Mouse (Mus musculus) left cerebral cortex, postnatal 36 days (tissue): Measurements from ENCODE around the gene Spaca1. TPM values are rescaled to one million over a fixed set of nuclear protein-coding genes. Genes with fewer than 3 reads are reported as not detected.
"Not testable (repeated sequence)": the region's sequence is repeated elsewhere in the genome, so short reads cannot be mapped to it uniquely, and the experiment has no call there.

Experiments used
- DNase-seq, 2 experiments: peaks; one replicate each; pipeline ENCODE4 v3.0.0; 2021 to 2022; ENCODE audit warnings: low spot score in 2 of 2, mixed read lengths in 1 of 2
- intact Hi-C: fragments of 180-260 bp; cut with DNase I; formaldehyde crosslinking; loops from one replicate; pipeline ENCODE4 v1.15.1; 2025
- total RNA-seq, 2 experiments: library from RNA; stranded (reverse); gene quantifications; 2 replicates each; pipeline ENCODE4 v1.2.3; 2021

Gene Spaca1
- not detected for total RNA-seq

DNA sequence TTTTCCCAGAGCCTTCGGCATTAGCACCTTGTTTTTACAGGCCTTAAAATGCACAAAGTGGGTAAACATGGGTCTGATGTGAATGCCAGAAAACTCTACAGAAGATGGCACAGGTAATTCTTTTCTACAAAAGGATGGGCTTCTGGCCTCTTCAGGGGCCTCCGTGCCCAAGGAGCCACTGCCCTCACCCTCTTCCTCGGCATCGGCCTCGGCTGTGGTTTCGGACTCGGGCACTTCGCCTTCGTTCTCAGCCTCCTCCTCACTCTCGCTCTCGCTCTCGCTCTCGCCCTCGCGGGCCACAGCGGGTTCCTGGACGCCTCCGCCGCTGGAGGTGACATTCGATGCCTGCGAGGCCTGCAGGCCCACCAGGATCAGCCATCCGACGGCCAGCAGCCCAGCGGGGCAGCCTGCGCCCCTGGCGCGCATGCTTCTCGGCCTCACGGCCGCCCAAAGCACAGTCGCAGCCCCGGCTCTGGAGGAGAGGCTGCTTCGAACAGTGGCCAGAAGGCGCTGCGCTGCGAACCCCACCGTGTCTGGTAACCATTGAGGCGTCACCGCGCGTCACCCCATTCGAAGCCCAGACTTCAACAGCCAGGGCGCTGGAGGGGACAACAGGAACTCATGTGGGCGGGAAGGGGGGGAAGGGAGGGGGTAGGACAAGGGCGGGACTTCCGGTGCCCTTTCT lies at the start of gene Spaca1:
Gene Spaca1, minus strand, starts transcription at position 621 of the 685 bp plus-strand sequence.
- intact Hi-C loops = no loop called here
- DNase-seq = peak in 1 of 2 experiments; percentile 4

DNA sequence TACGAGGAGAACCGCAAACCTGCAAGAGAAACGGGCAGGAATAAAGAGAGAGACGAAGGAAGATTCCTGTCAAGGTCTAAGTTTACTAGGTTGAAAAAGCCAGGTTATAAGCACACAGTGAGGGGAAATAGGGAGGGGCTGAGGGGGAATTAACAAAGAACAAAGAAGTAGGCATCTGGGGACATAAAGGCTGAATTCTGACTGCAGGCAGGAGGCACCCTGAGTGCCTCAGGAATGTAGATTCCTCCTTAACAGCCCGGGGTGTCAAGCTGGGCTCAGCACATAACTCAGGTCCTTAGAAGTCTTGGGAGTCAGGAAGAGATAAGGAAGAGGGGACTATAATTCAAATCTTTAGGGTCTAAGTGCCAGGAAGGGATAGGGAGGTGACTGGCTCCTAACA lies 37.3 kb upstream of the Spaca1 start:
- intact Hi-C loops, DNase-seq: not testable (repeated sequence)

DNA sequence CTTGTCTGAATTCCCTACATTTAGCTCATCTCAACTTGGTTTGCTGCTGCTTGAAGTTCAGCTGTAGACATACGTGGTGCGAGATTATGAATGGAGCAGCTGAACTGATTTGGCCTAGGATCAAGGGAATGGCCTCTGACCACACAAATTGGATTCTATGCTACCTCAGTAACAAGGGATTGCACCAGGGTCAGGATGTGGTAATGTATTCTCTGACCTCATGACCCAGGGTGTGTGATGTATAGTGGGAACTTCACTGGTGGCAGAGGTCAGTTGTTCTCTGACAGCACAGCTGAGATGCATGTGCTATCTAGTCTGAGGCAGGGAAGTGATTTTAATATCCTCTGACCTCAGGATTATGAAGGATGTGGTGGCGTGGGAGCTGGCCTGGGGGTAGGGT lies 31.1 kb upstream of the Spaca1 start:
- DNase-seq = no peak
- intact Hi-C loops = no loop called here

DNA sequence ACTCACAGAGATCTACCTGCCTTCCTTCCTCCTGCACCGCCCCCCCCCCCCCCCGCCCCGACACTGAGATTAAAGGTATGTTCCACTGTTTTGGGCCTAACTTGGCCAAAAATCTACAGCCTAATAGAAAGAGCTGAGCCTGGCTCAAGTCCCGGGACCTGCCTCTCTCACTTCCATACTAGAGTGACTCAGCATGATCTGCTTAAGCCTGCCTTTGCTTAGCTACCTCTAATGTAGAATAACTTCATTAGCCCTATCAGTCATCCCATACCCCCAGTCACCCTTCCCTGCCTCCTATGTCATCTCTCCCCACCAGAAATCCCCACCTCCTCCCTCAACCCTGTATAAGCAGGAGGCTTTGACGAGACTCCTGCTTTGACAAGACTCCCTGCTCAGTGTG lies 19.0 kb upstream of the Spaca1 start:
- intact Hi-C loops = no loop called here
- no peak for DNase-seq

DNA sequence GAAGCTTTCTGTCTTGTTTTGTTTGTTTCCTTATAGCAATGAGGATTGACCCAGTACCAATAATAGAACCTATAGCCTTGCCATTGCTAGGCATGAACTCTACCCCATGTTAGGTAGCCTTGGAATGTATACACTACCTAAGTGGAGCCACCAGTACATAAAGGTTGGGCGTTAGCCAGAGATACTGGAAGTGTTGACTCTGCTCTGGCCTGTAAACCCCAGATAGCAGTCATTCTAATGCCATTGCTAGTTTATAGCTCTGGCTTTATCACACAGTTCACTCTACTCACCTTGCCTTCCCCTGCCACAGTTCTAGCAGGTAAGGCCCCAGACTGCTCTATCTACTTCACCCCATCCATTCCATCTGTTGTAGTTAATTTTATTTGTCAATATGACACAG lies 8.3 kb upstream of the Spaca1 start:
- intact Hi-C loops = no loop called here
- no peak for DNase-seq

DNA sequence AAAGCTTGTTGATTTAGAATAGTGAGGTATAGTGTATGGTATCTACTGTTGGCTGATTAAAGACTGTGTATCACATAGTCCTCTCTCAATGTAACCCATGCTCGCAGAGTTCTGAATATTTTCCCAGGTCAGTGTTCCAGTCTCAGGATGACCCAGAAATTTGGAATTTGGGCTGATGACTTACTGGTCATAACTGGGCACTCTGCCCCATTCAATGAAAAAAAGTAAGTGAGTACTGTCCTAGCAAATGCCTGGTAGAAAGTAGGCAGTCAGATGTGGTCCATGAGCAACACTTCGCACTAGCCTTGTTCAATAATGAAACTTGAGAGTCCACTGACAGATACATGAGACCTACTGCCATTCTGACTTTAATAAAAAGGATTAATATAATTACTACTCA lies 23.2 kb downstream of the Spaca1 start:
- intact Hi-C loops = no loop called here
- no peak for DNase-seq

DNA sequence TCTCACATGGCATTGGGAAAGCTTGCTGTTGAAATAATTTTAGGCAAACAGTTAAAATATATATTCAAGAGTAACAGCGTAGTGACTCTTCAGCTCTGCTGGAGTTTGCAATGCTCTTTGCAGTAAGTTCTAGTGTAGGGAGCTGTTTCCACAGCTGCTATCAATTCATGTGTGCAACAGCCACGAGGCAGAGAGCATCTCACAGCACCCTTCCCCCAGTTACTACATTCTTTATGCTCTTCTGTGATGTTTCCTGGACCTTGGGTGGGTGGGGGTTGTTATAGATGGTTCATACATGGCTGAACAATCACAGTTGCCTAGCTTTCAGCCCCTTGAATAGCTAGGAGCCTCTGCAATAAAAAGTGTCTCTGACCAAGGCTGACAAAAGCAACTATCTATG lies 28.5 kb downstream of the Spaca1 start:
- DNase-seq = no peak
- intact Hi-C loops = no loop called here

DNA sequence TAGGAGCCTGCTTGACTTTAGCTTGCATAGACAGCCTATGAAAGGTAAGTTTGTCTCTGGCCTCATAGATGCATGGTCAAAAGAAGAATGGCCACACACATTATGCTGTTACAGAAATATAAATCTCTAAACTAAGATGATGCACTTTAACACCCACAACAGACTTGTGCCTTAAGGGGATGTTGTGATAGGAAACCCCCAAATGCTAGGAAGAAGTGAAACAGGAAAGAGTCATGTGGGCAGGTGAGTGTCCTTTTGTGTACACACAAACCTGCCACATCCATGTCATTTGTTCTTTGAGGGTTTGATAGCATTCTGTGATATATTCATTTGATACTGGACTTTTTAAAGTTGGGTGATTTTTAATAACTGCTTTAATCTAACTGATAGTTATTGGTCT lies 53.6 kb downstream of the Spaca1 start:
- no peak for DNase-seq
- intact Hi-C loops = no loop called here

DNA sequence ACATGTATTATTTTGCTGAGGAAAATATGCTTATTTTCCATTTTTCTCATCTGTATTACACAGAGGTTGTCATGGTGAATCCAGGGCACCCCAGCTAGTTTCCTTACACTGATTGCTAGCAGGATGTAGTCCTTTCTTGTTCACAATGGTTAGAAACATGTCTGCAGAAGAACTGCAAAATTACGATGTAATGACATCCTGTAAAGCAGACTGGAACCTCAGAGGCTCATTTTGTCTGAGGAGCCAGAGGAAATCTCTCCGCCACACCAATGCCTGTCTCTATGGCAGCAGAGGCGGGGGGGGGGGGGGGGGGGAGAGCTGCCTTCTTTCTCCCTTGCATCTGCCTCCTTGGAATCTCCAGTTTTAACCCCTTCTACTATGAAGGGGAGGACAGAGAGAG lies 57.3 kb downstream of the Spaca1 start:
- intact Hi-C loops = no loop called here
- DNase-seq = no peak

DNA sequence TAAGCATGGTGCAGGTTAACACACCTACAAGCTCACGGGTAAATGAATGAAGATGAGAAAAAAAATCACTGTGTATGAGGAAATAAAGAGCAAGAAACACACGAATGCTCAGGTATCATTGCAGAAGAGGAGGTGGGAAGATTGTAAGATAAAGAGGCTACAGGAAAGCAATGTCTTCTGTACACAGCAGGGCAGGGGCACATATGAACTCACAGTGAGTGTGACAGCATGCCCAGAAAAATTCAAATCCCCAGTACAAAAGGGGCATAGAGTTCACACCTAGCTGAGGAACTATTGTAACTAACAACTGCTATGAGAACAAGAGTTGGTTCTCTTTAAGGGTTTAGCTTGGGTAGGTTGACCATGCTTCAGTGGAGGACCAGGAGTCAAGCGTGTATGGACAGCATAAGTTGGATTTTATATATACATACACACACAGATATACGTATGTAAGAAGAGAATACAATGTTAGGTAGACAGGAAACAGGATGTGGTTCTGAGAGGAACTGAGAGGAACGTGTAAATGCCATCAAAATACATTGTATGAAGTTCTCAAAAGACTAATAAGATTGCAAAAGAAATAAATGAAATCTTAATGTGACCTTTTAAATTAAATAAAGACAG lies 61.4 kb downstream of the Spaca1 start:
- intact Hi-C loops = no loop called here

More for the DNA sequence above, 61.4 kb downstream of the Spaca1 start:
- no peak for DNase-seq

Other genes with a start within 250 kb of the Spaca1 start
- 100 to 1,000 TPM; 120 to 127 TPM for gene Cnr1, start 125.6 kb downstream of the Spaca1 start, total RNA-seq